10 mouse cellular contexts compared by ENCODE assay signal in genomic region chr16:24914393-24914751, GRCm38 (mm10).
DNase-seq lines count a peak whose midpoint lies in the region; ATAC-seq and TF ChIP-seq lines count a peak whose summit lies in the region.
"Had no signal": no experiment of that assay in that cellular context is flagged by ENCODE, and none has a peak within 500 bp of the region (broad histone marks: within the 10 kb centered on the region; RNA-seq: fewer than 3 reads in every experiment).

No protein-coding gene starts in this region.

- ATAC-seq in intestine, embryonic 15.5 days = no peak
- no peak for ATAC-seq in intestine, embryonic 16.5 days
- ATAC-seq in Patski = peak; percentile 79
- peak; percentile 82 for ATAC-seq in midbrain, embryonic 15.5 days (replicated peaks)
- no peak for ATAC-seq in CD4-positive, CD25-positive, alpha-beta regulatory T cell, adult 4 months

- CTCF ChIA-PET in Patski (lab: Charles Lee) = interaction anchor here (2.0 to 2.1 kb wide), 2 partner anchors 13 to 22 kb away, joined by 5 read pairs; no protein-coding TSS in a partner anchor

- in situ Hi-C loops in Patski (cut with MboI; ENCODE audit: low pct_unique_long_range_greater_than_20kb) = no loop called here

- H3K4me2 ChIP-seq in intestine, embryonic 15.5 days (replicated peaks) = no peak overlapping the region
- H3K4me2 ChIP-seq in intestine, embryonic 16.5 days (ENCODE audit: low read depth, low read length) = no peak overlapping the region
- H3K4me2 ChIP-seq in midbrain, embryonic 15.5 days = no peak overlapping the region
- H3K4me2 ChIP-seq: liver, embryonic 15.5 days had no signal

- 68% methylated on average over 3 of the region's 3 CpGs for WGBS in intestine, embryonic 15.5 days
- 69% methylated on average over 3 of the region's 3 CpGs for WGBS in intestine, embryonic 16.5 days
- WGBS in midbrain, embryonic 15.5 days = 35% methylated on average over 3 of the region's 3 CpGs

- POLR2A ChIA-PET in Patski (lab: Charles Lee) = interaction anchor here (0.6 to 1.1 kb wide), 2 partner anchors 177 to 929 kb away, joined by 3 to 4 read pairs; no protein-coding TSS in a partner anchor

- TF ChIP-seq CTCF in Patski (IDR thresholded peaks at IDR 0.05) = no peak

- H3K9ac ChIP-seq in intestine, embryonic 15.5 days = no peak overlapping the region
- no peak overlapping the region for H3K9ac ChIP-seq in intestine, embryonic 16.5 days (ENCODE audit: low read depth, low read length)
- H3K9ac ChIP-seq in midbrain, embryonic 15.5 days = no peak overlapping the region
- H3K9ac ChIP-seq: liver, embryonic 15.5 days had no signal

- peak overlapping the region; percentile 46; the same call in 1 of the 2 replicates for H3K27ac ChIP-seq in intestine, embryonic 15.5 days
- no peak overlapping the region for H3K27ac ChIP-seq in intestine, embryonic 16.5 days (ENCODE audit: low read length)
- H3K27ac ChIP-seq in midbrain, embryonic 15.5 days = no peak overlapping the region
- H3K27ac ChIP-seq: liver, embryonic 15.5 days had no signal

- intact Hi-C loops in heart, postnatal 36 days (cut with DNase I) = loop anchor here (5.0 kb wide), 2 partner anchors 148 to 932 kb away; no protein-coding TSS in a partner anchor

- H3K36me3 ChIP-seq in intestine, embryonic 15.5 days = no peaks in the 10 kb centered on the region
- no peaks in the 10 kb centered on the region for H3K36me3 ChIP-seq in intestine, embryonic 16.5 days (ENCODE audit: control insufficient read depth, insufficient read depth, low read length)
- no peaks in the 10 kb centered on the region for H3K36me3 ChIP-seq in midbrain, embryonic 15.5 days (replicated peaks)
- H3K36me3 ChIP-seq: liver, embryonic 15.5 days had no signal

- no peaks in the 10 kb centered on the region for H3K9me3 ChIP-seq in intestine, embryonic 15.5 days
- no peaks in the 10 kb centered on the region for H3K9me3 ChIP-seq in intestine, embryonic 16.5 days (ENCODE audit: control insufficient read depth, low read length)
- no peaks in the 10 kb centered on the region for H3K9me3 ChIP-seq in midbrain, embryonic 15.5 days
- H3K9me3 ChIP-seq: liver, embryonic 15.5 days had no signal

- H3K27me3 ChIP-seq in intestine, embryonic 15.5 days (replicated peaks) = no peaks in the 10 kb centered on the region
- H3K27me3 ChIP-seq in intestine, embryonic 16.5 days (replicated peaks; ENCODE audit: control insufficient read depth, insufficient read depth, low read length) = no peaks in the 10 kb centered on the region
- H3K27me3 ChIP-seq in Patski = no peaks in the 10 kb centered on the region
- H3K27me3 ChIP-seq in midbrain, embryonic 15.5 days (replicated peaks) = no peaks in the 10 kb centered on the region
- H3K27me3 ChIP-seq: liver, embryonic 15.5 days had no signal

- H3K4me1 ChIP-seq in intestine, embryonic 15.5 days (replicated peaks) = no peaks in the 10 kb centered on the region
- H3K4me1 ChIP-seq in intestine, embryonic 16.5 days (ENCODE audit: control insufficient read depth, insufficient read depth, low read length) = peaks cover 6% of the 10 kb centered on the region; the same call in 1 of the 2 replicates
- 0 out of 2 replicates have a peak, but pooled peaks cover 1% of the 10 kb centered on the region for H3K4me1 ChIP-seq in midbrain, embryonic 15.5 days
- H3K4me1 ChIP-seq: liver, embryonic 15.5 days had no signal

- H3K4me3 ChIP-seq in intestine, embryonic 15.5 days (replicated peaks) = no peak overlapping the region
- no peak overlapping the region for H3K4me3 ChIP-seq in intestine, embryonic 16.5 days (ENCODE audit: low read length)
- H3K4me3 ChIP-seq in midbrain, embryonic 15.5 days = no peak overlapping the region
- H3K4me3 ChIP-seq: erythroblast, embryonic 14.5 days; liver, embryonic 15.5 days had no signal

- no peak for DNase-seq in Patski (ENCODE audit: low read depth, low spot score)
- DNase-seq in cerebellum, postnatal 14 days = peak; percentile 81 to 87
- DNase-seq in heart, postnatal 36 days = peak; percentile 50 to 66
- DNase-seq in thymus, postnatal 10 days (ENCODE audit: low spot score in 2 of 2) = no peak

Comparison
In these comparisons a context has a peak if more than half of its experiments do, and no peak if none do; other contexts are left out.
1. ATAC-seq: peak in Patski (single experiment) and midbrain, embryonic 15.5 days (single experiment); none in intestine, embryonic 15.5 days (single experiment), intestine, embryonic 16.5 days (single experiment) and CD4-positive, CD25-positive, alpha-beta regulatory T cell, adult 4 months (single experiment).
2. DNase-seq: peak in cerebellum, postnatal 14 days (2 of 2) and heart, postnatal 36 days (2 of 2); none in Patski (single experiment) and thymus, postnatal 10 days (0 of 2).